Mouse (Mus musculus): ENCODE measurements around the gene Cmtm5. TPM values are rescaled to one million over a fixed set of nuclear protein-coding genes. Genes with fewer than 3 reads are reported as not detected.
"Not testable (repeated sequence)": the region's sequence is repeated elsewhere in the genome, so short reads cannot be mapped to it uniquely, and the experiment has no call there.

Gene Cmtm5
- polyA plus RNA-seq, 1 experiment from 2014 or later = not detected

GRCm38 (mm10) chr14:54965631-54966030, 29.6 kb downstream of the Cmtm5 start:
- Histone ChIP-seq H3K9me3 (replicated peaks) (no peaks in the 10 kb centered on the region), H3K9ac (no peak overlapping the region), H3K4me2 (no peak overlapping the region), H3K36me3 (no peaks in the 10 kb centered on the region), H3K4me3 (no peak overlapping the region), H3K27ac (no peak overlapping the region), H3K27me3 (replicated peaks) (peaks cover 16% of the 10 kb centered on the region), H3K4me1 (no peaks in the 10 kb centered on the region)
- WGBS (ENCODE audit: insufficient replicate concordance) = 56% methylated on average over 6 of the region's 6 CpGs
- no peak for ATAC-seq

GRCm38 (mm10) chr14:54966320-54966977, 30.4 kb downstream of the Cmtm5 start, which contains the start of gene Myh6:
TSS of gene Myh6 (minus strand) at chr14:54966927.
- Histone ChIP-seq H3K4me3 (no peak within 1 kb of the TSS), H3K27ac (no peak within 1 kb of the TSS), H3K4me1 (no peaks in the 10 kb centered on the region)

GRCm38 (mm10) chr14:54967874-54968273, 31.8 kb downstream of the Cmtm5 start:
- no peak overlapping the region for H3K9ac ChIP-seq
- no peaks in the 10 kb centered on the region for H3K4me1 ChIP-seq
- peaks cover 17% of the 10 kb centered on the region; the same call in 1 of the 2 replicates for H3K27me3 ChIP-seq (replicated peaks)
- no peak for ATAC-seq
- H3K4me3 ChIP-seq = no peak overlapping the region
- H3K27ac ChIP-seq = no peak overlapping the region
- no peak overlapping the region for H3K4me2 ChIP-seq
- H3K9me3 ChIP-seq (replicated peaks) = no peaks in the 10 kb centered on the region
- 59% methylated on average over 3 of the region's 3 CpGs for WGBS (ENCODE audit: insufficient replicate concordance)
- no peaks in the 10 kb centered on the region for H3K36me3 ChIP-seq

More at GRCm38 (mm10) chr14:54966320-54966977, 30.4 kb downstream of the Cmtm5 start, which contains the start of gene Myh6:
- 51% methylated on average over 7 of the region's 7 CpGs for WGBS (ENCODE audit: insufficient replicate concordance)
- no peaks in the 10 kb centered on the region for H3K36me3 ChIP-seq
- no peak within 1 kb of the TSS for H3K4me2 ChIP-seq
- peaks cover 16% of the 10 kb centered on the region for H3K27me3 ChIP-seq (replicated peaks)
- no peak for ATAC-seq
- no peaks in the 10 kb centered on the region for H3K9me3 ChIP-seq (replicated peaks)
- H3K9ac ChIP-seq = no peak within 1 kb of the TSS

- no peaks in the 10 kb centered on the region for H3K36me3 ChIP-seq
- no peaks in the 10 kb centered on the region for H3K4me1 ChIP-seq
- no peak overlapping the region for H3K9ac ChIP-seq
- H3K4me3 ChIP-seq = no peak overlapping the region
- ATAC-seq = no peak
- no peak overlapping the region for H3K27ac ChIP-seq
- no peak overlapping the region for H3K4me2 ChIP-seq
- H3K27me3 ChIP-seq (replicated peaks) = peaks cover 21% of the 10 kb centered on the region; the same call in 1 of the 2 replicates
- no peaks in the 10 kb centered on the region for H3K9me3 ChIP-seq (replicated peaks)
These were observed 32.3 kb downstream of the Cmtm5 start for GRCm38 (mm10) chr14:54968344-54968743.

GRCm38 (mm10) chr14:54972786-54973185, 36.7 kb downstream of the Cmtm5 start:
- 75% methylated on average over 11 of the region's 11 CpGs for WGBS (ENCODE audit: insufficient replicate concordance)
- H3K36me3 ChIP-seq; H3K4me2 ChIP-seq; H3K4me3 ChIP-seq; H3K9ac ChIP-seq; ATAC-seq; H3K27ac ChIP-seq; H3K9me3 ChIP-seq (replicated peaks); H3K4me1 ChIP-seq: not testable (repeated sequence)
- H3K27me3 ChIP-seq (replicated peaks) = peaks cover 36% of the 10 kb centered on the region

- H3K4me1 ChIP-seq = no peaks in the 10 kb centered on the region
- no peaks in the 10 kb centered on the region for H3K36me3 ChIP-seq
- no peak overlapping the region for H3K27ac ChIP-seq
- ATAC-seq = no peak
- H3K9me3 ChIP-seq (replicated peaks) = no peaks in the 10 kb centered on the region
- WGBS (ENCODE audit: insufficient replicate concordance) = 55% methylated on average over 6 of the region's 6 CpGs
- H3K9ac ChIP-seq = no peak overlapping the region
- no peak overlapping the region for H3K4me2 ChIP-seq
- H3K4me3 ChIP-seq = no peak overlapping the region
- peaks cover 37% of the 10 kb centered on the region for H3K27me3 ChIP-seq (replicated peaks)
These were observed 38.2 kb downstream of the Cmtm5 start for GRCm38 (mm10) chr14:54974068-54974791.

GRCm38 (mm10) chr14:54976633-54977032, 40.6 kb downstream of the Cmtm5 start, which contains the start of gene Gm17428:
TSS of gene Gm17428 (plus strand) at chr14:54976933.
- no peak for ATAC-seq
- Histone ChIP-seq H3K27ac (no peak within 1 kb of the TSS), H3K4me3 (no peak within 1 kb of the TSS), H3K27me3 (replicated peaks) (peaks cover 33% of the 10 kb centered on the region), H3K9ac (no peak within 1 kb of the TSS; the same call in 1 of the 2 replicates), H3K36me3 (no peaks in the 10 kb centered on the region), H3K4me2 (no peak within 1 kb of the TSS), H3K4me1 (no peaks in the 10 kb centered on the region), H3K9me3 (replicated peaks) (no peaks in the 10 kb centered on the region)
- 39% methylated on average over 1 of the region's 1 CpGs for WGBS (ENCODE audit: insufficient replicate concordance)

GRCm38 (mm10) chr14:54978664-54979063, 42.6 kb downstream of the Cmtm5 start:
- H3K9ac ChIP-seq = no peak overlapping the region
- peaks cover 36% of the 10 kb centered on the region for H3K27me3 ChIP-seq (replicated peaks)
- WGBS (ENCODE audit: insufficient replicate concordance) = 75% methylated on average over 8 of the region's 8 CpGs
- ATAC-seq = no peak
- H3K9me3 ChIP-seq (replicated peaks) = no peaks in the 10 kb centered on the region
- H3K4me3 ChIP-seq = no peak overlapping the region
- H3K27ac ChIP-seq = no peak overlapping the region
- no peaks in the 10 kb centered on the region for H3K36me3 ChIP-seq
- H3K4me2 ChIP-seq = no peak overlapping the region
- H3K4me1 ChIP-seq = no peaks in the 10 kb centered on the region

- 70% methylated on average over 7 of the region's 7 CpGs for WGBS (ENCODE audit: insufficient replicate concordance)
- no peak overlapping the region for H3K4me3 ChIP-seq
- ATAC-seq = no peak
- no peaks in the 10 kb centered on the region for H3K4me1 ChIP-seq
- no peak overlapping the region for H3K27ac ChIP-seq
- no peaks in the 10 kb centered on the region for H3K9me3 ChIP-seq (replicated peaks)
- H3K36me3 ChIP-seq = no peaks in the 10 kb centered on the region
- H3K4me2 ChIP-seq = no peak overlapping the region
- H3K9ac ChIP-seq = no peak overlapping the region
- peaks cover 30% of the 10 kb centered on the region; the same call in 1 of the 2 replicates for H3K27me3 ChIP-seq (replicated peaks)
These were observed 45.9 kb downstream of the Cmtm5 start for GRCm38 (mm10) chr14:54981934-54982333.

GRCm38 (mm10) chr14:54988350-54988874, 52.4 kb downstream of the Cmtm5 start:
- not testable (repeated sequence) for H3K9ac ChIP-seq; H3K4me3 ChIP-seq; H3K36me3 ChIP-seq; H3K27ac ChIP-seq; ATAC-seq; H3K4me2 ChIP-seq; H3K9me3 ChIP-seq (replicated peaks); H3K4me1 ChIP-seq
- WGBS (ENCODE audit: insufficient replicate concordance) = 70% methylated on average over 9 of the region's 9 CpGs
- H3K27me3 ChIP-seq (replicated peaks) = peaks cover 25% of the 10 kb centered on the region; the same call in 1 of the 2 replicates

Data from liver, embryonic 12.5 days (tissue).